Mouse (Mus musculus) heart, embryonic 14.5 days (tissue): ENCODE results near the gene Cog1. TPM values are rescaled to one million over a fixed set of nuclear protein-coding genes. Genes with fewer than 3 reads are reported as not detected.

Experiments used
- ATAC-seq: fragments of 200-750 bp; cut with Nextera tagmentation; 2 replicates; pipeline ENCODE4 v1.8.0; 2017; ENCODE audit warnings: low read depth, moderate TSS enrichment; ENCODE audit not compliant: insufficient number of reproducible peaks, insufficient read depth, low FRiP score
- H3K27ac ChIP-seq, 2 experiments: fragments of 200-500 bp in 1 of 2; fragments of 300-500 bp in 1 of 2; sonication (generic) in 1 of 2; replicated peaks in 1 of 2; 2 replicates each; pipeline ENCODE4 v1.5.1; 2012 to 2014; ENCODE audit warnings: low read depth in 2 of 2, low read length in 2 of 2, control low read depth in 1 of 2, mild to moderate bottlenecking in 1 of 2, mixed read lengths in 1 of 2; ENCODE audit not compliant: control insufficient read depth in 1 of 2, insufficient read depth in 1 of 2
- H3K27me3 ChIP-seq: fragments of 300-500 bp; sonication (generic); 2 replicates; pipeline ENCODE4 v1.6.1; 2014; ENCODE audit warnings: mild to moderate bottlenecking, low read length, control low read depth; ENCODE audit not compliant: control insufficient read depth, insufficient read depth
- H3K36me3 ChIP-seq: fragments of 300-500 bp; sonication (generic); 2 replicates; pipeline ENCODE4 v1.6.1; 2014; ENCODE audit warnings: mild to moderate bottlenecking, control low read depth, low read length, mixed read lengths; ENCODE audit not compliant: control insufficient read depth, insufficient read depth
- H3K4me1 ChIP-seq, 2 experiments: fragments of 200-500 bp in 1 of 2; fragments of 300-500 bp in 1 of 2; sonication (generic) in 1 of 2; 2 replicates each; pipeline ENCODE4 v1.6.1; 2012 to 2014; ENCODE audit warnings: low read length in 2 of 2, control low read depth in 1 of 2, mixed read lengths in 1 of 2; ENCODE audit not compliant: control insufficient read depth in 2 of 2, insufficient read depth in 2 of 2
- H3K4me2 ChIP-seq: fragments of 300-500 bp; sonication (generic); 2 replicates; pipeline ENCODE4 v1.6.1; 2014; ENCODE audit warnings: mild to moderate bottlenecking, low read length
- H3K4me3 ChIP-seq, 2 experiments: fragments of 200-500 bp in 1 of 2; fragments of 300-500 bp in 1 of 2; sonication (generic) in 1 of 2; 2 replicates each; pipeline ENCODE4 v1.5.1; 2012 to 2014; ENCODE audit warnings: low read length in 2 of 2, mild to moderate bottlenecking in 2 of 2, control low read depth in 1 of 2, low read depth in 1 of 2, moderate library complexity in 1 of 2; ENCODE audit not compliant: control insufficient read depth in 1 of 2, insufficient read depth in 1 of 2
- H3K9ac ChIP-seq: fragments of 300-500 bp; sonication (generic); 2 replicates; pipeline ENCODE4 v1.6.1; 2014; ENCODE audit warnings: mild to moderate bottlenecking, low read length
- H3K9me3 ChIP-seq: fragments of 300-500 bp; sonication (generic); 2 replicates; pipeline ENCODE4 v1.6.1; 2016; ENCODE audit warnings: low read length, control low read depth; ENCODE audit not compliant: control insufficient read depth
- WGBS: fragments of 180-500 bp; shearing (Covaris S2); extraction: QIAGEN DNeasy Blood & Tissue Kit; methylation state at CpG from one replicate; pipeline ENCODE4 v1.1.7; 2014; 5-methylcytosine and 5-hydroxymethylcytosine counted together
- polyA plus RNA-seq: library from polyadenylated mRNA; unstranded; fragments of >200 nt; fragmentation: Nextera tagmentation; extraction: Ambion mirVana; gene quantifications from 2 replicates; pipeline ENCODE4 v1.2.1, GENCODE M21; 2014

The Cog1 gene
- polyA plus RNA-seq, 1 experiment from 2014 or later, result 20.1 TPM

- Histone ChIP-seq H3K4me1 (peaks cover 9 to 42% of the 10 kb centered on the region in 2 experiments), H3K9me3 (no peaks in the 10 kb centered on the region), H3K36me3 (peaks cover 13% of the 10 kb centered on the region), H3K27me3 (no peaks in the 10 kb centered on the region), H3K4me3 (peak overlapping the region in 1 of 2 experiments; percentile 87; a peak in 2 of 4 replicates), H3K4me2 (peak overlapping the region; percentile 78), H3K9ac (peak overlapping the region; percentile 93), H3K27ac (no peak overlapping the region)
- no peak for ATAC-seq
Observed at GRCm38 (mm10) chr11:113681979-113682378, 33.0 kb downstream of the Cog1 start.

GRCm38 (mm10) chr11:113682897-113683626 is 34.1 kb downstream of the Cog1 start:
- Histone ChIP-seq H3K4me3 (peak overlapping the region; percentile 87 to 97), H3K9ac (peak overlapping the region; percentile 93), H3K27ac (peak overlapping the region; percentile 96), H3K36me3 (peaks cover 12% of the 10 kb centered on the region), H3K27me3 (no peaks in the 10 kb centered on the region), H3K4me1 (peaks cover 6 to 40% of the 10 kb centered on the region in 2 experiments), H3K4me2 (peak overlapping the region; percentile 78), H3K9me3 (no peaks in the 10 kb centered on the region)
- peak; percentile 54 for ATAC-seq
- WGBS, result 2% methylated on average over 37 of the region's 38 CpGs

DNA sequence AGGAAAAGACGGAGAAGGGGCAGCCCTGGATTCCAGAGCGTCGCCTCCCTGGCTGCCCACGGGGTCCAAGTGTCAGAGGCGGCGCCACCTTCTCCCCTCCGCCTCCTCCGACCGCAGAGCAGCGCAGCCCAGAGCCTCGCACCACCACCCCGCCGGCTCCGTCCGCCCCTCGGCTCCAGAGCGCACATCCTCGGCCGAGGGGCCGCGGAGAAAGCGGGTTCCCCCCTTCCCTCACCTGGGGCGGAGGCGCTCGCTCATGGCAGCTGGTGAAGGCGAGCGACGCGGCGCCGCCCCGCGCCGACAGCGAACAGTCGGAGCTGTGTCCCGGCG is 34.6 kb downstream of the Cog1 start:
- 1% methylated on average over 17 of the region's 38 CpGs for WGBS
- H3K36me3 ChIP-seq, result peaks cover 18% of the 10 kb centered on the region
- peak overlapping the region; percentile 96 for H3K27ac ChIP-seq
- no peaks in the 10 kb centered on the region for H3K27me3 ChIP-seq
- ATAC-seq, result peak; percentile 60
- peak overlapping the region; percentile 93 for H3K9ac ChIP-seq
- peaks cover 6 to 34% of the 10 kb centered on the region in 2 experiments for H3K4me1 ChIP-seq
- H3K4me2 ChIP-seq, result peak overlapping the region; percentile 78
- peak overlapping the region; percentile 87 to 97 for H3K4me3 ChIP-seq
- H3K9me3 ChIP-seq, result no peaks in the 10 kb centered on the region

DNA sequence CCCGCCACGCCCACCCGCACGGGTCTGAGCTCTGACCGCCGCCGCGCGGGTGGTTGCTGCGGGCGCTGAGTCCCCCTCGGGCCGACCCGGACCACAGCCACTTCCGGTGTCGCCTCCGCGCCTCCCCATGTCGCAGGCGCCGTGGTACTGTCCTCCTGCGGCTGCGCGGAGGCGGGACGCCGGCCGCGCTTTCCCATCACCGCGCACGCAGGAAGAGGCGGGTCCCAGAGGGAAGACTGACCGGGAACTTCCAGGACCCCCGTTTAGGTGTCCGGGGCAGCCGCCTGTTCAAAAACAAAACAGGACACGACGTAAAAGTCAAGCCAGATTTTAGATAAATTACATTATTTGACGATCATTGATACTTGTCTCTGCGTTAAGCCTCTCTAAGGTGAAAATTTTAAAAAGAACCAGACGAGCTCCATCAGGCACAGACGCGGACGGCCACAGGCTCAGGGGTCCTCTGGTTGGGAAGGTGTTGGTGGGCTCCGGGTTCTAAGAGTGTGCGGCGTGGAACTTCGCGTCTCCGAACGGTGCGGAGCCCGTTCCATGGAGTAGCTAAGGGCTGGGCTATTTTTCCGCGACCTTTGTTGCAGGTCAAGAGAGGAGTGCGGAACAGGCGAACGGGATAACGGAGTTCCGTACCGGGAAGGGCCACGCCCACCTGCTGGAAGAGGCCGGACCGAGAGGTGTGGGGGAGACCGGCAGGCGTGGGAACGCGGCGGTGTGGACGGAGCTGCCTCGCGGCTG is 35.2 kb downstream of the Cog1 start, which contains the start of the genes Fam104a and D11Wsu47e:
TSS of gene Fam104a (minus strand) at position 199 of the 750 bp plus-strand sequence.
TSS of gene D11Wsu47e (plus strand) at position 456 of the 750 bp plus-strand sequence.
- Histone ChIP-seq H3K9ac (peak within 1 kb of the TSS; percentile 93), H3K4me1 (peaks cover 6 to 32% of the 10 kb centered on the region in 2 experiments), H3K4me2 (peak within 1 kb of the TSS; percentile 84), H3K27ac (peak within 1 kb of the TSS; percentile 96), H3K4me3 (peak within 1 kb of the TSS; percentile 87 to 97), H3K9me3 (no peaks in the 10 kb centered on the region), H3K27me3 (no peaks in the 10 kb centered on the region), H3K36me3 (peaks cover 23% of the 10 kb centered on the region)
- peak; percentile 94 for ATAC-seq
- WGBS, result under 1% methylated on average over 53 of the region's 73 CpGs

DNA sequence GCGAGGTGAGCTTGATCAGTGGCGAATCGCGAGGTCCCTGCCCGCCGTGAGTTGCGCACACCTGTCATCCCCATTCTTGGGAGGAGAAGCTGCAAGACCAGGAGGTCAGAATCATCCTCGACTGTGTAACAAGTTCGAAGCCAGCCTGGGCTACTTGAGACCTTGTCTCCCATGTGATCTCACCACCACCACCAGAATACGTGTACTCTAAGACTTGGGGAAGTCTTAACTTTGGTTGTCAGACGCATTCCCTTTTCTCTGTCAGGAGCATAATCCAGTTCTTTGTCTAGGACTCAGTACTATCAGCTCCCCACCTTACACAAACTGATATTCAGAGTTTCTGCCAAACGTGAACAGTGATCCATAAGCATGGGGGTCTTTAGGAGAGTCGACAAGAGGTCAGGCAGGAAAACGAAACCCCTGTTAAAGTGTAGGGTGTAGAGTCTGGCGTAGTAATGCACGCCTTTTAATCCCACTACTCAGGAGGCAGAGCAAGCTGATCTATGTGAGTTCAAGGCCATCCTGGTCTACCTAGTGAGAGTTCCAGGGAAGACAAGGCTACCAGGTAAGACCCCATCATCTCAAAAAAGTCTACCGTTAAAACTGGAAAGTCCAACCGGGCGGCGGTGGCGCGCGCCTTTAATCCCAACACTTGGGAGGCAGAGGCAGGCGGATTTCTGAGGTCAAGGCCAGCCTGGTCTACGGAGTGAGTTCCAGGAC is 35.9 kb downstream of the Cog1 start:
- Histone ChIP-seq H3K9ac (peak overlapping the region; percentile 93), H3K4me2 (peak overlapping the region; percentile 84), H3K4me3 (peak overlapping the region; percentile 87 to 91), H3K9me3 (no peaks in the 10 kb centered on the region), H3K27me3 (no peaks in the 10 kb centered on the region), H3K27ac (peak overlapping the region in 1 of 2 experiments; percentile 96; a peak in 2 of 4 replicates), H3K36me3 (peaks cover 30% of the 10 kb centered on the region), H3K4me1 (peaks cover 6 to 30% of the 10 kb centered on the region in 2 experiments)
- no peak for ATAC-seq
- 40% methylated on average over 25 of the region's 25 CpGs for whole genome bisulfite sequencing

DNA sequence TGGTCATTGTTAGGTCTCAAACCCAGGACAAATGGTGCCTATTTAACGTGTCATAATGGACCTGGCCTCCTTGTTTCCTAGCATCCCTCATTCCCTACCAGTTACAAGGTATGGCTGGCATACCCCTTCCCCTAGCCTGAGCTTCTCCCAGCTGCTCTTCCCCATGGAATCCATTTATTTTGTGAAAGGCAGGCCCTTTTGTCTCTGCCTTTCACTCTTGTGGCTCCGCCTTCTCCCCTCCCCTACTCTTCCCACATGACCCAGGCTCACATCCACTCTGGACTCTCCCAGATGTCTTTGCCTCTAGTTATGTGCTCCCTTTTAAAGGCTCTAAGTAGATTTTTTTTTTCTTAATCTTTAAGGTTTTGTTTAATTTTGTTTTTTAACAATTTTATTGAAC is 38.1 kb downstream of the Cog1 start:
- WGBS, result 83% methylated on average over 2 of the region's 2 CpGs
- Histone ChIP-seq H3K4me1 (peaks cover 3 to 19% of the 10 kb centered on the region in 2 experiments; a peak in 3 of 4 replicates), H3K9me3 (no peaks in the 10 kb centered on the region), H3K4me3 (no peak overlapping the region), H3K9ac (no peak overlapping the region), H3K27me3 (no peaks in the 10 kb centered on the region), H3K36me3 (peaks cover 52% of the 10 kb centered on the region), H3K27ac (no peak overlapping the region), H3K4me2 (no peak overlapping the region)
- no peak for ATAC-seq

DNA sequence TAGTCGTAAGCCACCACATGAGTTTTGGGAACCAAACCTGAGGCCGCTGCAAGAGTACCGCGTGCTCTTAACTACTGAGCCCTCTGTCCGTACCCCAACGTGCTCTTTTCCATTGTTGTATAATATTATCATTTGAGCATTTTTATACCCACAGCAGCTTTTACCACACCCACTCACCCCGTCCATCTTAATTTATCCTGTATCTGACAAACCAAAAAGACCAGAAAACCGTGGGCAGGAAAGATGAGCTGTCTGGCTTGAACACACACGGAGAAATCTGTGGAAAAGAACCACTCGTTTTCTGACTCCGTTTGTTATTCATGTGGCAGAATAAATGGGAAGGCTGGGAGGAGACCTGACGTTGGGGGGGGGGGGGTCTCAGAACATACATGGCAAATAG is 41.5 kb downstream of the Cog1 start:
- Histone ChIP-seq H3K9ac (no peak overlapping the region), H3K4me3 (no peak overlapping the region), H3K4me2 (no peak overlapping the region), H3K36me3 (peaks cover 86% of the 10 kb centered on the region), H3K27me3 (no peaks in the 10 kb centered on the region), H3K9me3 (0 out of 2 replicates have a peak, but pooled peaks cover 1% of the 10 kb centered on the region), H3K4me1 (peaks cover 0 to 4% of the 10 kb centered on the region in 2 experiments; a peak in 1 of 4 replicates), H3K27ac (no peak overlapping the region)
- ATAC-seq, result no peak
- WGBS, result 92% methylated on average over 12 of the region's 12 CpGs
